Mouse (Mus musculus) midbrain, embryonic 10.5 days (tissue): ENCODE results near the gene Fdxr. TPM values are rescaled to one million over a fixed set of nuclear protein-coding genes. Genes with fewer than 3 reads are reported as not detected.
A peak's percentile ranks its signal among the peaks of the same experiment; 100 is the strongest.

Experiments
- DNase-seq: peaks from one replicate; pipeline ENCODE4 v3.0.0-alpha.2; 2017; ENCODE audit warnings: low spot score
- H3K27ac ChIP-seq: fragments of 300-500 bp; sonication (generic); replicated peaks from 2 replicates; pipeline ENCODE4 v1.5.1; 2016; ENCODE audit warnings: mild to moderate bottlenecking
- H3K27me3 ChIP-seq: fragments of 300-500 bp; sonication (generic); 2 replicates; pipeline ENCODE4 v1.6.1; 2016; ENCODE audit warnings: low read depth, mild to moderate bottlenecking; ENCODE audit not compliant: poor library complexity, severe bottlenecking
- H3K36me3 ChIP-seq: fragments of 300-500 bp; sonication (generic); 2 replicates; pipeline ENCODE4 v1.6.1; 2016; ENCODE audit warnings: mild to moderate bottlenecking, moderate library complexity
- H3K4me1 ChIP-seq: fragments of 300-500 bp; sonication (generic); 2 replicates; pipeline ENCODE4 v1.6.1; 2016
- H3K4me3 ChIP-seq: fragments of 300-500 bp; sonication (generic); 2 replicates; pipeline ENCODE4 v1.5.1; 2016; ENCODE audit warnings: mild to moderate bottlenecking, moderate library complexity
- H3K9me3 ChIP-seq: fragments of 300-500 bp; sonication (generic); replicated peaks from 2 replicates; pipeline ENCODE4 v1.6.1; 2016; ENCODE audit warnings: mild to moderate bottlenecking
- WGBS: fragments of 180-500 bp; shearing (Covaris S2); methylation state at CpG from one replicate; pipeline ENCODE4 v1.1.7; 2016; 5-methylcytosine and 5-hydroxymethylcytosine counted together
- polyA plus RNA-seq: library from polyadenylated mRNA; unstranded; fragments of >200 nt; fragmentation: Nextera tagmentation; extraction: Ambion mirVana; gene quantifications from 2 replicates; pipeline ENCODE4 v1.2.1, GENCODE M21; 2016

The Fdxr gene
- 16.7 and 19.8 TPM in 2 replicates for polyA plus RNA-seq

GRCm38 (mm10) chr11:115276780-115277603, at the start of gene Fdxr:
TSS of gene Fdxr (minus strand) at chr11:115277050.
- under 1% methylated on average over 42 of the region's 42 CpGs for WGBS
- Histone ChIP-seq H3K9me3 (no peaks in the 10 kb centered on the region), H3K36me3 (no peaks in the 10 kb centered on the region), H3K4me1 (peaks cover 41% of the 10 kb centered on the region), H3K4me3 (peak within 1 kb of the TSS; percentile 65), H3K27ac (peak within 1 kb of the TSS; percentile 88), H3K27me3 (no peaks in the 10 kb centered on the region)
- DNase-seq = peak; percentile 98

GRCm38 (mm10) chr11:115323354-115323753, 46.5 kb upstream of the Fdxr start:
- DNase-seq = no peak
- WGBS = 25% methylated on average over 32 of the region's 32 CpGs
- Histone ChIP-seq H3K27ac (no peak overlapping the region), H3K9me3 (no peaks in the 10 kb centered on the region), H3K27me3 (peaks cover 87% of the 10 kb centered on the region), H3K4me1 (peaks cover 45% of the 10 kb centered on the region), H3K36me3 (no peaks in the 10 kb centered on the region), H3K4me3 (no peak overlapping the region)

GRCm38 (mm10) chr11:115321906-115322693, 45.2 kb upstream of the Fdxr start, which contains the start of gene Ush1g:
TSS of gene Ush1g (minus strand) at chr11:115322041.
- Histone ChIP-seq H3K27me3 (peaks cover 96% of the 10 kb centered on the region), H3K9me3 (no peaks in the 10 kb centered on the region), H3K4me3 (peak within 1 kb of the TSS; percentile 29), H3K4me1 (peaks cover 51% of the 10 kb centered on the region), H3K27ac (no peak within 1 kb of the TSS), H3K36me3 (no peaks in the 10 kb centered on the region)
- WGBS = 5% methylated on average over 35 of the region's 35 CpGs
- DNase-seq = peak; percentile 89

- H3K27me3 ChIP-seq = peaks cover 100% of the 10 kb centered on the region
- H3K27ac ChIP-seq = no peak overlapping the region
- peaks cover 51% of the 10 kb centered on the region for H3K4me1 ChIP-seq
- DNase-seq = peak; percentile 46
- WGBS = 7% methylated on average over 18 of the region's 18 CpGs
- no peaks in the 10 kb centered on the region for H3K9me3 ChIP-seq
- H3K36me3 ChIP-seq = no peaks in the 10 kb centered on the region
- no peak overlapping the region for H3K4me3 ChIP-seq
Observed at GRCm38 (mm10) chr11:115319704-115320383, 43.0 kb upstream of the Fdxr start.

DNA sequence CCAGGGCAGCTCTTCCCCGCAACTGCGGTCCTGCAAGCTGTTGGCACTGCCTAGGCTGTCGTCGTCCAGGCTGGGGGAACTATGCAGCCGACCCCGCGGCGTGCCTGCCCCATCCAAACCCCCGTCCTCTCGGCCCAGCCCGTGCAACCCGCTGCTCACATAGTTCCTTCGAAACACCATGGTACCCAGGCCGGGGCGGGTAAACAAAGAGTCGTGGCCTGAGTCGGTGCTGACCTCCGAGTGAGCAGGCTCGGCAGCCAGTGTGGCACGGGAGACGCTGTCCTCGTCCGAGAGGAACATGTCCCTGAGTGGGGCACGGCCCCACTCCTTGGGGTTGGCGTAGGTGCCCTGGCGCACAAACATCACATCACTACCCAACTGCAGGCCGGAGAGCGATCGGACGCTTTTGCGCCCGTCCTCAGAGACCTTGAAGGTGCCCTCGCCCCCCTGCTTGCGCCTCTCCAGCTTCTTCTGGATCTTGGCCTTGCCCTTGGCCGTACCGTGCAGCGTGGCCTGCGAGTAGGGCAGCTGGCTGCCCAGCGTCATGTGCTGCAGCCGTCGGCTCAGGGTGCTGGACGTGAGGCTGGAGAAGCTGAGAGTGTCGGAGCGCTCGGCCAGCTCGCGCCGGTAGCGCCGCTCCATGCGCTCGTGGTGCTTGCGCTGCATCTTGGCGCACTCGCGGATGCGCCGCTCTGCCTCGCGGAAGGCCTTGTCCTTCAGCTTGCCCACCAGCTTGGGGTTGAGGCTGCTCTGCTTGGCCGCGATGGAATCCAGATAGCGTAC, 41.6 kb upstream of the Fdxr start:
- Histone ChIP-seq H3K4me3 (peak overlapping the region; percentile 40), H3K9me3 (no peaks in the 10 kb centered on the region)
- WGBS = 3% methylated on average over 62 of the region's 63 CpGs

GRCm38 (mm10) chr11:115317204-115317603, 40.4 kb upstream of the Fdxr start:
- H3K4me3 ChIP-seq = no peak overlapping the region
- peaks cover 99% of the 10 kb centered on the region for H3K27me3 ChIP-seq
- DNase-seq = no peak
- no peaks in the 10 kb centered on the region for H3K36me3 ChIP-seq
- no peak overlapping the region for H3K27ac ChIP-seq
- H3K9me3 ChIP-seq = no peaks in the 10 kb centered on the region
- WGBS = 52% methylated on average over 7 of the region's 7 CpGs
- H3K4me1 ChIP-seq = peaks cover 38% of the 10 kb centered on the region

More for the DNA sequence above, 41.6 kb upstream of the Fdxr start:
- H3K27ac ChIP-seq = no peak overlapping the region
- H3K27me3 ChIP-seq = peaks cover 100% of the 10 kb centered on the region
- peaks cover 50% of the 10 kb centered on the region for H3K4me1 ChIP-seq
- H3K36me3 ChIP-seq = no peaks in the 10 kb centered on the region
- DNase-seq = peak; percentile 38

- no peak overlapping the region for H3K4me3 ChIP-seq
- no peak for DNase-seq
- H3K27me3 ChIP-seq = peaks cover 78% of the 10 kb centered on the region
- no peak overlapping the region for H3K27ac ChIP-seq
- no peaks in the 10 kb centered on the region for H3K36me3 ChIP-seq
- no peaks in the 10 kb centered on the region for H3K9me3 ChIP-seq
- WGBS = 50% methylated on average over 2 of the region's 2 CpGs
- H3K4me1 ChIP-seq = peaks cover 15% of the 10 kb centered on the region
Observed at GRCm38 (mm10) chr11:115314249-115314648, 37.4 kb upstream of the Fdxr start.

DNA sequence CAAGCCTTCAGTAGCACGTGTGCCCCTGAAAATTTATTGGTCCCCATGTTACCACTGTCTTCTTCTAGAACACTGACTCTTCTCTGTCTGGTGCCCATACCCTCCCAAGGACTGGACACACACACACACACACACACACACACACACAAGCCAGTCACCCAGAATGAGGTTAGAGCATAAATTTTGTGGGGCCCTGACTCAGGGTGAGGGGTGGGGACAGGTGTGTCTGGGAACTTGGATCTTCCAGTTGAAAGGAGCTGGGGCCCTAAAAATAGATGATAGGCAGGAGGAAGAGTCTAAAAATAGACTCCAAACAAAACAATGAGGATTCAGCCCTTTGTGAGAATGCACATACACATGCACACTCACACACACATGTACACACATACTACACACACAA, 31.9 kb upstream of the Fdxr start:
- Histone ChIP-seq H3K9me3 (no peaks in the 10 kb centered on the region), H3K36me3 (no peaks in the 10 kb centered on the region), H3K27ac (no peak overlapping the region), H3K4me1 (peaks cover 9% of the 10 kb centered on the region), H3K27me3 (peaks cover 43% of the 10 kb centered on the region), H3K4me3 (no peak overlapping the region)
- DNase-seq = no peak
- WGBS = 58% methylated on average over 1 of the region's 1 CpGs

- Histone ChIP-seq H3K27me3 (peaks cover 24% of the 10 kb centered on the region), H3K36me3 (no peaks in the 10 kb centered on the region), H3K4me3 (no peak within 1 kb of the TSS), H3K27ac (peak within 1 kb of the TSS; percentile 23; the same call in 1 of the 2 replicates), H3K9me3 (no peaks in the 10 kb centered on the region), H3K4me1 (peaks cover 9% of the 10 kb centered on the region)
- WGBS = 20% methylated on average over 8 of the region's 8 CpGs
- DNase-seq = no peak
Observed at GRCm38 (mm10) chr11:115306863-115307262, 30.0 kb upstream of the Fdxr start, which contains the start of gene Otop2. TSS of gene Otop2 (plus strand) at chr11:115307163.

DNA sequence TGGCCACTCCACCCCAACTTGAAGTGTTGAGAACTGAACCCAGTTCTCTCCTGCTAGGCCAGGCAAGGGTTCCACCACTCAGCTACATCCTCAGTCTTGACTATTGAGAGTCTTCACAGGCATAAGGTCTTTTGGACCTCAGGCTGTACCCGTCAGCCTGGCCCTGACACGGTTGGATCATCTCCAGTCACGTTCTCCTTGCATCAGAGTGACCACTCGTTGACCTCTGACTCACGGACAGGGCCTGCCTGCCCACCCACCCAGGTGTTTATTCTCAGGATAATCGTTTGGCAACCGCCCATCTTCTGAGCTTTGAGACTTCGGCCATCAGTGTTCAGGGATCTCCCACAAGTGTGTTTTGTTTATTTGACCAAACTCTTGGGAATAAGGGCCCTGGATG, 26.3 kb upstream of the Fdxr start:
- H3K4me1 ChIP-seq = peaks cover 9% of the 10 kb centered on the region
- H3K36me3 ChIP-seq = no peaks in the 10 kb centered on the region
- WGBS = 83% methylated on average over 8 of the region's 8 CpGs
- no peak overlapping the region for H3K4me3 ChIP-seq
- H3K27ac ChIP-seq = no peak overlapping the region
- peaks cover 5% of the 10 kb centered on the region; the same call in 1 of the 2 replicates for H3K9me3 ChIP-seq
- H3K27me3 ChIP-seq = peaks cover 38% of the 10 kb centered on the region
- no peak for DNase-seq

- Histone ChIP-seq H3K9me3 (peaks cover 5% of the 10 kb centered on the region; the same call in 1 of the 2 replicates), H3K4me1 (peaks cover 16% of the 10 kb centered on the region), H3K27ac (no peak overlapping the region), H3K36me3 (no peaks in the 10 kb centered on the region), H3K4me3 (no peak overlapping the region), H3K27me3 (peaks cover 43% of the 10 kb centered on the region)
- no peak for DNase-seq
- 91% methylated on average over 2 of the region's 2 CpGs for WGBS
Observed at GRCm38 (mm10) chr11:115301351-115301750, 24.5 kb upstream of the Fdxr start.

DNA sequence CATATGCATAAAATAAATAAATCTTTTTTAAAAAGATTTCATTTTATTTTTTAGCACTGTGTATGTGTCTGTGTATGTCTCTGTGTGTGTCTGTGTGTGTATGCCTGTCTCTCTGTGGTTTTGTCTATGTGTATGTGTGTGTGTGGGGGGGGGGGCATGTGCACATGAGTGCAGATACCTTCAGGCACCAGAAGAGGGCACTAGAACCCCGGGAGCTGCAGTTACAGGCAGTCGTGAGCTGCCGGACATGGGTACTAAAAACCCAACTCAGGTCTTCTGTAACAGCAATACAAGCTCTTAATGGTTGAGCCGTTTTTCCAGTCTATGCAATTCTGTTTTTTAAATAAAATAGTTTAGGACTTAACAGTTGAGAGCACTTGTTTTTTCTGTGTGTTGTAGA, 23.9 kb upstream of the Fdxr start:
- Histone ChIP-seq H3K4me1 (peaks cover 16% of the 10 kb centered on the region), H3K27me3 (peaks cover 43% of the 10 kb centered on the region), H3K27ac (no peak overlapping the region), H3K36me3 (no peaks in the 10 kb centered on the region), H3K9me3 (peaks cover 5% of the 10 kb centered on the region; the same call in 1 of the 2 replicates), H3K4me3 (no peak overlapping the region)
- DNase-seq = no peak
- 82% methylated on average over 4 of the region's 4 CpGs for WGBS
